Mouse (Mus musculus): ENCODE data around the gene Tspo2. TPM values are rescaled to one million over a fixed set of nuclear protein-coding genes. Genes with fewer than 3 reads are reported as not detected.
"Not testable (repeated sequence)": the region's sequence is repeated elsewhere in the genome, so short reads cannot be mapped to it uniquely, and the experiment has no call there.

Tspo2 gene
- polyA plus RNA-seq, 1 experiment: 314 TPM

- no peaks in the 10 kb centered on the region for H3K4me1 ChIP-seq (ENCODE audit: control insufficient read depth, insufficient read depth, low read length)
- TF ChIP-seq CTCF (IDR thresholded peaks at IDR 0.05; ENCODE audit: control insufficient read depth, insufficient read depth, low read length) (no peak), POLR2A (IDR thresholded peaks at IDR 0.05; ENCODE audit: borderline replicate concordance, control insufficient read depth, low read depth, low read length) (no peak)
- WGBS: 83% methylated on average over 10 of the region's 10 CpGs
- no peak overlapping the region for H3K27ac ChIP-seq (ENCODE audit: control insufficient read depth, insufficient read depth, low read depth, low read length, poor library complexity)
- H3K4me3 ChIP-seq (replicated peaks; ENCODE audit: control insufficient read depth, low read depth, low read length): no peak overlapping the region
Measured at GRCm38 (mm10) chr17:48479952-48480351, 28.6 kb upstream of the Tspo2 start.

DNA sequence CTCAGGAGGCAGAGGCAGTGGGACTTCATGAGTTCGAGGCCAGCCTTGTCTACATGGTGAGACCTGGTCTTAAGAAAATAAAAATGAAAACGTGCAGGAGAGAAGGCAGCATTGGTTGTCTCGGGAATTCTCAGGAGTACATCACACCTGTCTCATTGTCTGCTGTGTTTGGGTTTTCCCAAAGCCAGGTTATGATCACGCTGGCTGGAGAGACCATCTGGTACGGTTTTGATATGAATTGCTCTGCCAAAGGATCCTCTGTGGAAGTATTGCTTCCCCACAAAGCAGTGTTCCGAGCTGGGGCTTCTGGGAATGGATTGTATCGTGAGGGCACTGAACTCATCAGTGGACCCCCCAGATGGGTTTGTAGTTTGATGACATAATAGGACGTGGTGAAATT, 24.1 kb upstream of the Tspo2 start:
- WGBS: 79% methylated on average over 8 of the region's 8 CpGs

DNA sequence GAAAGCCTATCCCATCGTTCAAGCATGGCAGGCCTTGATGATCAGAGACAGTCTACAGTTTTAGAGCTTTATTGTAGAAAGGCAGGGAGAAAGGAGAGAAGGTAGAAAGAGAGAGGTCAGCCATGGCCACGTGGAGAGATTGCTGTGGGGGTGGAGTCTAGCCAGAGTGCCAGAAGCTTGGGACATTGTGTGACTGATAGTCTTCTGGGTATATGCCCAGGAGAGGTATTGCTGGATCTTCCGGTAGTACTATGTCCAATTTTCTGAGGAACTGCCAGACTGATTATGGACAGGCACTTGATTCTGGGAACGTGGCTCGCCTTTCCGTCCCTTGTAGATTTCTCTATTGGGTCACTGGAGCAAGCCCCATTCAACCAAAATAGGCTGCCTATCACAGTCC, 23.0 kb upstream of the Tspo2 start:
- 82% methylated on average over 6 of the region's 6 CpGs for WGBS
- H3K4me3 ChIP-seq (replicated peaks; ENCODE audit: control insufficient read depth, low read depth, low read length); H3K27ac ChIP-seq (ENCODE audit: control insufficient read depth, insufficient read depth, low read depth, low read length, poor library complexity); H3K4me1 ChIP-seq (ENCODE audit: control insufficient read depth, insufficient read depth, low read length): not testable (repeated sequence)

More for the DNA sequence above, 24.1 kb upstream of the Tspo2 start:
- no peaks in the 10 kb centered on the region for H3K4me1 ChIP-seq (ENCODE audit: control insufficient read depth, insufficient read depth, low read length)
- H3K4me3 ChIP-seq (replicated peaks; ENCODE audit: control insufficient read depth, low read depth, low read length): no peak overlapping the region
- no peak overlapping the region for H3K27ac ChIP-seq (ENCODE audit: control insufficient read depth, insufficient read depth, low read depth, low read length, poor library complexity)
- TF ChIP-seq POLR2A (IDR thresholded peaks at IDR 0.05; ENCODE audit: borderline replicate concordance, control insufficient read depth, low read depth, low read length) (no peak), CTCF (IDR thresholded peaks at IDR 0.05; ENCODE audit: control insufficient read depth, insufficient read depth, low read length) (no peak)

DNA sequence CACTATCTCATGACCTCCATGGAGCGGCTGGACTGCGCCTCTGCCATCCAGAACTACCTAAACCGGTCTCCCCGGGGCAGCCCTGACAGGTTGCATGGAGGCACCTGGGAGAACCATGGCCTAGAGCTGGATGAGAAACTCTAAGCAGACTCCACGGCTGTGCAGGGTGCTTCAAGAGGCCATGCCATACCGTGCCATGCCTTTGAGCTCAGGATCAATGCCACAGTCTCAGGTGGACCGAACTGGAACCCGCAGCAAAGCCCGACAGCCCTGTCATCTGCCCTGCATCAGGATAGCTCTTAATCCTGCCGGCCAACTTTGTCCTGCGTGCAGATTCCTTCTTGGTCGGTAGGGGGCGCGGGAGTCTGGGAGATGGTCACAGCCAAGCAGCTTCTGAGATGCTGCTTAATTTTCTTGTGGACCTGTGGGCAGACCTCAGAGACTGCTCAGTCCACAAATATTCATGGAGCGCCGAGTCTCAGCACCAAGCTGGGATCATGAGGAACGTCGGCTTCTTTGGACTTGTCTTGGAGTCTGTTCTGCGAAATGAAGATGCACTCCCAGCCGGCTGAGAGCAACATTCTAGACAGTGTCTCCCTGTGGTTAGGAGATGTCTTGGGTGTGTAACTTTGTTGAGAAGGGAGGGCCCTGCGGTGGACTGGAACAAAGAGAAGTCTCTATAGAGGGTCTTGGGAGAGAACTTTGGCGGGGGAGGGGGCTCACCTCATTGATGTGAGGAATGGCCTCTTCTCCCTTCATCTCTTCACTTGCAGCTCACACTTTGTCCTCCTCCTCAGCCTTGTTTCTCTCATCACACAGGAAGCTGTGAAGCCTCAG, 16.3 kb upstream of the Tspo2 start:
- H3K27ac ChIP-seq (ENCODE audit: control insufficient read depth, insufficient read depth, low read depth, low read length, poor library complexity): no peak overlapping the region; the same call in 1 of the 2 replicates
- 24% methylated on average over 22 of the region's 22 CpGs for WGBS
- TF ChIP-seq POLR2A (IDR thresholded peaks at IDR 0.05; ENCODE audit: borderline replicate concordance, control insufficient read depth, low read depth, low read length): no peak
- TF ChIP-seq CTCF (IDR thresholded peaks at IDR 0.05; ENCODE audit: control insufficient read depth, insufficient read depth, low read length): peak; percentile 93
- no peaks in the 10 kb centered on the region for H3K4me1 ChIP-seq (ENCODE audit: control insufficient read depth, insufficient read depth, low read length)
- H3K4me3 ChIP-seq (replicated peaks; ENCODE audit: control insufficient read depth, low read depth, low read length): no peak overlapping the region

- 69% methylated on average over 22 of the region's 22 CpGs for WGBS
- no peak for TF ChIP-seq POLR2A (IDR thresholded peaks at IDR 0.05; ENCODE audit: borderline replicate concordance, control insufficient read depth, low read depth, low read length)
- no peak for TF ChIP-seq CTCF (IDR thresholded peaks at IDR 0.05; ENCODE audit: control insufficient read depth, insufficient read depth, low read length)
- Histone ChIP-seq H3K27ac (ENCODE audit: control insufficient read depth, insufficient read depth, low read depth, low read length, poor library complexity) (no peak overlapping the region; the same call in 1 of the 2 replicates), H3K4me3 (replicated peaks; ENCODE audit: control insufficient read depth, low read depth, low read length) (no peak overlapping the region), H3K4me1 (ENCODE audit: control insufficient read depth, insufficient read depth, low read length) (no peaks in the 10 kb centered on the region)
Measured at GRCm38 (mm10) chr17:48466769-48467394, 15.6 kb upstream of the Tspo2 start.

- no peaks in the 10 kb centered on the region for H3K4me1 ChIP-seq (ENCODE audit: control insufficient read depth, insufficient read depth, low read length)
- H3K4me3 ChIP-seq (replicated peaks; ENCODE audit: control insufficient read depth, low read depth, low read length): no peak overlapping the region
- TF ChIP-seq POLR2A (IDR thresholded peaks at IDR 0.05; ENCODE audit: borderline replicate concordance, control insufficient read depth, low read depth, low read length) (no peak), CTCF (IDR thresholded peaks at IDR 0.05; ENCODE audit: control insufficient read depth, insufficient read depth, low read length) (no peak)
- 85% methylated on average over 4 of the region's 4 CpGs for WGBS
- H3K27ac ChIP-seq (ENCODE audit: control insufficient read depth, insufficient read depth, low read depth, low read length, poor library complexity): no peak overlapping the region
Measured at GRCm38 (mm10) chr17:48463391-48463790, 12.1 kb upstream of the Tspo2 start.

DNA sequence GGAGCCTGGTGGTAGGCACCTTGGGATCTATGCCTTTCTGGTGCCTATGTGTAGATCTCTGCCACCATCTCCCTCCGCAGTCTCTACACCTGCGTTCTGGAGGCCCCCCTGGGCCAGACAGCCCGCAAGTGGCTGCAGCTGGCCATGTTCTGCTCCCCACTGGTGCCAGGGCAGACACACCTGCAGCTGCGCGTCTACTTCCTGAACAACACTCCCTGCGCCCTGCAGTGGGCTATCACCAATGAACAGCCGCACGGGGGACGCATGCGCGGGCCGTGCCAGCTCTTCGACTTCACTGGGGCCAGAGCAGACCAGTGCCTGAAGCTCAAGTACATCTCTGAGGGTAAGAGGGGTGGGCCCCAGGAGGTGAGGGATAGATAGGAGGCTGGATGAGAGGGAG, 10.8 kb upstream of the Tspo2 start:
- Histone ChIP-seq H3K4me3 (replicated peaks; ENCODE audit: control insufficient read depth, low read depth, low read length) (no peak overlapping the region), H3K27ac (ENCODE audit: control insufficient read depth, insufficient read depth, low read depth, low read length, poor library complexity) (no peak overlapping the region)
- 51% methylated on average over 13 of the region's 13 CpGs for WGBS

DNA sequence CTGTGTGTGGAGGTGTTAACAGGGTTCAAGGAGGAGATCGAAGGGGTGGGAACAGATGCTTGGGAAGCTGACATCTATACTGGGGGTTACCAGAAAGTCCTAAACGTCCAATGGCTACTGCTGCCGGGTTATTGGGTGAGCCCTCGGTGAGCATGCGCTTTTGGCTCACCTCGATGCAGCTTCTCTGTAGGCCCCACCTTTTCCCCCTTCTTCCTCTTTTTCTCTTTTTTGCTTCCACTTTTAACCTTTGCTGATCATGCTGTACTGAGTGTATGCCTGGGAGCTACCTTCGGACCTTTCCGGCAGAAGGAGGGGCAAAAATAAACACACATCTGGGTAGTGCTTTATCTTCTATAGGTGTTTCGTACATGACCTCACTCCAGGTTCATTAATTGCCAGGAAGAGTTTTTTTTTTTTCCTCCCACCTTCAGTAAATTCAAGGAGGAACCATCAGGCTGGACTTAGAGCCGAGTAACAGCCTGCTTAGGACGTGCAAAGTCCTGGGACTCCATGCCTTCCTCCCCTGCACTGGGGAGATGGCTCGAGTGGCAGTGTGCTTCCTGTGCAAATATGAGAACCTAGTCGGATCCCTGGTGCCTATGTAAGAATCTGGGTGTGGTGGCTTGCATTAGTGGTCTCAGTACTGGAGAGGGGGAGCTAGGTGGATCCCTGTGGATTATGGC, 6.8 kb upstream of the Tspo2 start:
- H3K4me3 ChIP-seq (replicated peaks; ENCODE audit: control insufficient read depth, low read depth, low read length): no peak overlapping the region
- H3K27ac ChIP-seq (ENCODE audit: control insufficient read depth, insufficient read depth, low read depth, low read length, poor library complexity): no peak overlapping the region
- WGBS: 18% methylated on average over 13 of the region's 13 CpGs
- TF ChIP-seq POLR2A (IDR thresholded peaks at IDR 0.05; ENCODE audit: borderline replicate concordance, control insufficient read depth, low read depth, low read length) (no peak), CTCF (IDR thresholded peaks at IDR 0.05; ENCODE audit: control insufficient read depth, insufficient read depth, low read length) (no peak)
- no peaks in the 10 kb centered on the region for H3K4me1 ChIP-seq (ENCODE audit: control insufficient read depth, insufficient read depth, low read length)

More for the DNA sequence above, 10.8 kb upstream of the Tspo2 start:
- TF ChIP-seq POLR2A (IDR thresholded peaks at IDR 0.05; ENCODE audit: borderline replicate concordance, control insufficient read depth, low read depth, low read length) (no peak), CTCF (IDR thresholded peaks at IDR 0.05; ENCODE audit: control insufficient read depth, insufficient read depth, low read length) (no peak)
- no peaks in the 10 kb centered on the region for H3K4me1 ChIP-seq (ENCODE audit: control insufficient read depth, insufficient read depth, low read length)

All from bone marrow, adult 2 months (tissue).